Mouse (Mus musculus) layer of hippocampus, postnatal 36 days (tissue): Measurements from ENCODE around the gene Plekha8. TPM values are rescaled to one million over a fixed set of nuclear protein-coding genes. Genes with fewer than 3 reads are reported as not detected.

Experiments used
- DNase-seq, 2 experiments: peaks; one replicate each; pipeline ENCODE4 v3.0.0; 2022
- total RNA-seq, 2 experiments: library from RNA; stranded (reverse); gene quantifications; 2 replicates each; pipeline ENCODE4 v1.2.3; 2021

Plekha8 gene
- 10 to 100 TPM; 13.0 to 14.0 TPM for total RNA-seq

GRCm38 (mm10) chr6:54594469-54595329, at the start of gene Plekha8:
TSS of gene Plekha8 (plus strand) at chr6:54595111.
- DNase-seq: peak; percentile 89 to 92

GRCm38 (mm10) chr6:54548314-54549019, 46.4 kb upstream of the Plekha8 start:
- no peak for DNase-seq

GRCm38 (mm10) chr6:54549311-54549710, 45.6 kb upstream of the Plekha8 start:
- DNase-seq: no peak

- DNase-seq: no peak
Measured at GRCm38 (mm10) chr6:54550801-54551323, 44.0 kb upstream of the Plekha8 start.

- DNase-seq: no peak
Measured at GRCm38 (mm10) chr6:54552721-54553413, 42.0 kb upstream of the Plekha8 start.

GRCm38 (mm10) chr6:54553632-54554031, 41.3 kb upstream of the Plekha8 start:
- no peak for DNase-seq

GRCm38 (mm10) chr6:54554341-54555110, 40.4 kb upstream of the Plekha8 start:
- peak in 1 of 2 experiments; percentile 18 for DNase-seq

GRCm38 (mm10) chr6:54555816-54556215, 39.1 kb upstream of the Plekha8 start:
- no peak for DNase-seq

GRCm38 (mm10) chr6:54557671-54558070, 37.2 kb upstream of the Plekha8 start:
- no peak for DNase-seq

GRCm38 (mm10) chr6:54558466-54558865, 36.4 kb upstream of the Plekha8 start:
- DNase-seq: no peak

- no peak for DNase-seq
Measured at GRCm38 (mm10) chr6:54562018-54562809, 32.7 kb upstream of the Plekha8 start.

- DNase-seq: no peak
Measured at GRCm38 (mm10) chr6:54563561-54563960, 31.4 kb upstream of the Plekha8 start.

- DNase-seq: no peak
Measured at GRCm38 (mm10) chr6:54564506-54564991, 30.4 kb upstream of the Plekha8 start.

GRCm38 (mm10) chr6:54565012-54565411, 29.9 kb upstream of the Plekha8 start:
- DNase-seq: peak in 1 of 2 experiments; percentile 17

GRCm38 (mm10) chr6:54565665-54566545, 29.0 kb upstream of the Plekha8 start, which contains the start of gene Scrn1:
TSS of gene Scrn1 (minus strand) at chr6:54566489.
- peak; percentile 76 to 78 for DNase-seq

GRCm38 (mm10) chr6:54566546-54566919, 28.4 kb upstream of the Plekha8 start:
- DNase-seq: no peak

GRCm38 (mm10) chr6:54569776-54570175, 25.1 kb upstream of the Plekha8 start:
- no peak for DNase-seq

GRCm38 (mm10) chr6:54573218-54573955, 21.5 kb upstream of the Plekha8 start:
- DNase-seq: no peak

- DNase-seq: peak in 1 of 2 experiments; percentile 35
Measured at GRCm38 (mm10) chr6:54586175-54586574, 8.7 kb upstream of the Plekha8 start.
